Mouse (Mus musculus) common myeloid progenitor, adult 5-6 weeks (primary cell): ENCODE results near the gene Nusap1. TPM values are rescaled to one million over a fixed set of nuclear protein-coding genes. Genes with fewer than 3 reads are reported as not detected.
"Not testable (repeated sequence)": the region's sequence is repeated elsewhere in the genome, so short reads cannot be mapped to it uniquely, and the experiment has no call there.

Experiments
- ATAC-seq: replicated peaks from 2 replicates; pipeline ENCODE4 v1.8.0; 2016; ENCODE audit warnings: low read depth, mild to moderate bottlenecking, moderate TSS enrichment, inconsistent platforms; ENCODE audit not compliant: poor library complexity, severe bottlenecking
- total RNA-seq: library from RNA; stranded (forward); fragments of 200-1000, 187-1606 nt; gene quantifications from 2 replicates; pipeline ENCODE4 v1.2.3, GENCODE M21; 2017

Nusap1 gene
- total RNA-seq, 1 experiment from 2014 or later: 89.7 TPM

DNA sequence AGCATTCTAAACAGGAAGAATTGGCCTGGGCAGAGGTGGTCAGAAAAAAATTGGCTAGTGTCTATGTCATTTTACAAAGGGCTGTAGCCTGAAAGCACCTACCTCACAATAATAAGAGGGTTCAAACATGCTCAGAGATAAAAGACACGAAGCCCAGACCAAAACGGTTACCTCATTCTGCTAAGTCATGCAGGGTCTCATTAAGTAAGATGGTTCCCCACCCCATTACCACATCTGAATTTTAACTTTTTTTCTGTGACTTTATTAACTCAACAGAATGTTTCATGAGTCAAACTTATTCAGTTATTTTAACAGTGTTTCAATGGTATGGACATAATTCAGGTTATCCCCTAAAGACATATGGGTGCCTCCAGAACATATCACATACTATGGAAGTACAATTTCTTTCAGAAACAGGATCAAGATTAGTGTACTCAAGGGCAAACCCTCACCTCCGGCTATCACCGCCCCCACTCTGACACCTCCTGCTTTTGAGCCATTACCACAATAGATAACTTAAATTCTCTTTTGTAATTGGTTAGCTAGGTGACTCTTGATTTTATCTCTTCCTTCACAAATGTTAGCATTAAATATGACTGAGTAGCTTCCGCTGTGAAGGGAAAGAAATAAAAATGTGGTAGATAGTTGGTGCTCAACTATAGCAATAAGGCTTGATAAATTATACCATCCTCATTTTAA, 23.3 kb downstream of the Nusap1 start:
- ATAC-seq: no peak

DNA sequence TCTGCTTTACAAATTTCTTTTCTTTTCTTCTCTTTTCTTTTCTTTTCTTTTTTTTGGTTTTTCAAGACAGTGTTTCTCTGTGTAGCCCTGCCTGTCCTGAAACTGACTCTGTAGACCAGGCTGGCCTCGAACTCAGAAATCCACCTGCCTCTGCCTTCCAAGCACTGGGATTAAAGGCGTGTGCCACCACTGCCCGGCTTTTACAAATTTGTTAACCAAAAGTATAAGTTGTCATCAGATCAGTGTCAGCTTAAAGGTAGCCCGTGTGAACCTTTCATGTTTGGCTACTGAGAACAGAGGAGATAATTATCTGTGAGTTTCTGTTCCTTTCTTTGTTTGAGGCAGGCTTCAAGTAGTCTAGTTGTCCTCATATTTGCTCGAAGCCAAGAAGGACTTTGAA, 26.2 kb downstream of the Nusap1 start:
- ATAC-seq: no peak

DNA sequence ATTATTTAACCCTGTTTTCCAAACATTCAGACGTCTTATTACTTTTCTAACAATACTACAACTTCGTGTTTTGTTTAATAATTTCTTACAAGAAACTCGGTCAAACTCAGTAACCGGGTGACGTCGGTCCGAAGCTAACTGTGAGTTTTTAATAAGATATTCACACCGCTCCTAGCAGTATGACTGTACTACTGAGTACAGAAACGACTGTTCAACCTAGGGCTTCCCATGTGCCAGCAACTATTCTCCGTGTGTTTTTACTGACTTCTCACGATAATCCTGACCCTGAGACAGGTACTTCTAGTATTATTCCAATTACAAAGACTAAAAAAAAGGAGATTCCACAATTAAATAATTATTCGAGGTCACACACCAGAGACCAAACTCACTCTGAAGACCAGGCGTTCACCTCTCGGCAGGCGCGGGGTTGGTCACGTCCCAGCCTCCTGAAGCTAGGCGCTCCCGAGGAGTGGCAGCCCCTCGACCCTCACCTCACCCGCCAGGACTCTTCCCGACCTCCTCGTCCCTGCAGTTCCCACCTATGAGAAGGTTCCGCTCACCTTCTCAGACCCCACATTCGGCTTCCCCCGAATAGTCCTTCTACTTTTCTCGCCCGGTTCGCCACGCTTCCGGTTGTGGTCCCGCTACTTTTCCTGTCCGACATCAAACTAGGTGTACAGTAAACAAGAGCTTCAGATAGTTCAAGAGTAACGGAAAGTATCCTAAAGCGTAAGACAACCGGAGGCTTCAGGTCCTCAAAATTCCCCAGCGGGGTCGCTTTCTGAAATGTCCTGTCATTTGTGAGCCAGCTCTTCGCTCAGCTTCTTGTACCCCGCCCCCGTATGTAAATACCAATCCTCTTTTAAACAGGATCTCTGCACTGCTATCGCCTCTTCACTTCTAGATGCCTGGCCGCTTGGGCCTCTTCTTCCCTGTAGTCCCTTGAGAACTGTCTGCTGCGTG, 44.4 kb downstream of the Nusap1 start, which contains the start of gene Ndufaf1:
Gene Ndufaf1 (minus strand): TSS at position 608 of the 963 bp plus-strand sequence.
- peak; percentile 91 for ATAC-seq

DNA sequence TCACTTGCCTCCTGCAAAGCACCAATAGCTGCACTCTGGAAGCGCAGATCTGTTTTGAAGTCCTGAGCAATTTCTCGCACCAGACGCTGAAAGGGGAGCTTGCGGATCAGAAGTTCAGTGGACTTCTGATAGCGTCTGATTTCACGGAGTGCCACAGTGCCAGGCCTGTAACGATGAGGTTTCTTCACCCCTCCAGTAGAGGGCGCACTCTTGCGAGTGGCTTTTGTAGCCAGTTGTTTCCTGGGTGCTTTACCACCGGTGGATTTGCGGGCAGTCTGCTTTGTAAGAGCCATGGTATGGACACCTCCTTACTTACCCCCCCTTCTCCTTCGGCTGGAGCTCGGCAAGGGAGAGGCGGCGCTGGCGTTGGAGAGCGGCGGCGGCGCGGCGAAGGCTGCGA, 47.6 kb downstream of the Nusap1 start:
- not testable (repeated sequence) for ATAC-seq

DNA sequence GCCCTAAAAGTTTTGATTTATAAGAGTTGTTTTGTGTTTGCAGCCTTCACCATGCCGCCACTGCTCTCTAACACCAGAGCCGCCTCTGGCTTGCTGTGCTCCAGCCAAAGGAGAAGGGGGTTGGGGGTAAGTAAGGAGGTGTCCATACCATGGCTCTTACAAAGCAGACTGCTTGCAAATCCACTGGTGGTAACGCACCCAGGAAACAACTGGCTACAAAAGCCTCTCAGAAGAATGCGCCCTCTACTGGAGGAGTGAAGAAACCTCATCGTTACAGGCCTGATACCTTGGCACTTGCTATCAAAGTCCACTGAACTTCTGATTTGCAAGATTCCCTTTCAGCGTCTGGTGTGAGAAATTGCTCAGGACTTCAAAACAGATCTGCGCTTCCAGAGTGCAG, 50.9 kb downstream of the Nusap1 start:
- no peak for ATAC-seq

DNA sequence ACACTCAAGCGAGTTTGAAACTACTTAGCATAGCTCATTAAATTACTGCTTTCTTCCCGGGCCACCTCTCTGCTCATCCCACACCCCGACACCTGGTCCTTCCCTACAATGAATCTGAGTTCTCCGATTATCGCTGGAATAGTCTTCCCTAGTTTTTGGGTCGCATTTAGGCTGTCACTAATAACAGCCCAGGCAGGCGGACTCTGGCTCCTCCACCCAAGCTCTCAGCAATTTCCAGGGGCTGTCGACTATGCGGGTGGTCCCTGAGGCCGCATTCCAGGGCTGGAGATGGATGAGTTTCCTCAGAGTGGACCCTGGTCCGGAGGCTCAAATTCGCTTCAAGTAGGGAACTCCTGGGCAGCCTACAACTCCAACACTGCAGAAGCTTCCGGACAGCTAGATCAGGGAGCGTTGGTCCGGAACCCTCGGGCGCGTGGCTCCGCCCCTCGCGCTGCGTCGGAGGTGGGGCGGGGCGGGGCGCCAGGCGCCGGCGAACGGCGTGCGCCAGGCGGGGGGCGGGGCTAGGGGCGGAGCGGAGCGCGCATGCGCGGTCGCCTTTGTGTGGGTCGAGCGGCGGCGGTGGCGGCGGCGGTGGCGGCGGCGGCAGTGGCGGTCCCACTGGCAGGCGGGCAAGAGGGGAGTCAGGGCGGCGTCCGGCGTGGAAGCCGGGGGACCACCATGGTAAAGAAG, 56.6 kb downstream of the Nusap1 start, which contains the start of gene Rtf1:
Gene Rtf1 (plus strand): TSS at position 544 of the 690 bp plus-strand sequence.
- ATAC-seq: peak; percentile 91

DNA sequence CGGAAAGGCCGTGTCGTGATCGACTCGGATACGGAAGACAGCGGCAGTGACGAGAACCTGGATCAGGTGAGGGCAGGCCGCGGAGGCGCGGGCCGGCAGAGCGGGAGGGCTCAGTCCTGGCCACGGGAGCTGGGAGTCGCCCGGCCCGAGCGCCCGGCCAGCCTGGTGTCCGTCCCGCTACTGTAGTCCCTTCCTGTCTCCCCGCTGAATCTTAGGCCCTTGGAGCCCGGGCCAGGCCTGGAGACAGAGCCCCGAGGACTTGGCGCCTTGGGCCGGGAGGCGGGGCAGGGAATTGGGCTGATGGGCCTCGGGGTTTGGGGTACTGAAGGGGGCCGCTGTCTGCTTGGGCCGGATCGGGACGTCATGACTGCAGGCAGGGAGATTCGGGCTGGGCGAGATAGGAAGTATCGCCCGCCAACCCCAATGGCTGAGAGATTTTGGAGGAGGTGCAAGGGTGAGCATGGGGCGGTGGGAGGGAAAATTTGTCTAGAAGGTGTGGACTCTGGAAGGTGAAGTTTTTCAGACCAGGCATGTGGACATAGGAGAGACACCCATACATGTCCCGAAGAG, 57.2 kb downstream of the Nusap1 start:
- peak; percentile 67 for ATAC-seq

DNA sequence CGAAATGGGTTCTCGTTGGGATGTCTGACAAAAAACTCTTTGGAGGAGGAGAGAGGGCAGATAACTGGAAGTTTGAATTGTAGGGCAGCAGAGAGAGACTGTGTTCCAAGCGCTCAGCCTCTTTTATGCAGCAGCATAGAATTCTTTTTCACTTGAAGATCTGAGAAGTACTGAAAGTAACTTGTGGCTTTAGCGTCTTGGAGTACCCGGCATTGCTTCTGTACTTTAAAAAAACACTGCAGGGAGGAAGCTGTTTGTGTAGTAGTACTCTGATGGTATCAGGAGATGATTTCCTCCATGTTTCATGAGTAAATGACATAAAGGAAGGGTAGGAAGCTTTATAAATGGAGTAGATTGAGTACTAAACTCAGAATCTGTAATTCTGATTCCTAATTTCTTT, 57.7 kb downstream of the Nusap1 start:
- no peak for ATAC-seq

DNA sequence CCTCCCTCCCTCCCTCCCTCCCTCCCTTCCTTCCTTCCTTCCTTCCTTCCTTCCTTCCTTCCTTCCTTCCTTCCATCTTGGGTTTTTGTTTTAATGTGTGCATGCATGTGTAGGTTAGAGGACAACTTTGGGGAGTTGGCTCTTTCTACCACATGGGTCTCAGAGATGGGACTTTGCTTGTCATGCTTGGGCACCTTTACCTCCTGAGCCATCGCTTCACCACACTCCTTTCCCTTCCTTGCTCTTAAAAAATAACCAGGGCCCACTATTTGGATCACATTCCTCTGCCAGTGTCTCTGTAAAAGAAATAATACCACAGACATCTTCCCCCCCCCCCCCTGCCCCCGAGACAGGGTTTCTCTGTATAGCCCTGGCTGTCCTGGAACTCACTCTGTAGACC, 65.6 kb downstream of the Nusap1 start:
- ATAC-seq: no peak

DNA sequence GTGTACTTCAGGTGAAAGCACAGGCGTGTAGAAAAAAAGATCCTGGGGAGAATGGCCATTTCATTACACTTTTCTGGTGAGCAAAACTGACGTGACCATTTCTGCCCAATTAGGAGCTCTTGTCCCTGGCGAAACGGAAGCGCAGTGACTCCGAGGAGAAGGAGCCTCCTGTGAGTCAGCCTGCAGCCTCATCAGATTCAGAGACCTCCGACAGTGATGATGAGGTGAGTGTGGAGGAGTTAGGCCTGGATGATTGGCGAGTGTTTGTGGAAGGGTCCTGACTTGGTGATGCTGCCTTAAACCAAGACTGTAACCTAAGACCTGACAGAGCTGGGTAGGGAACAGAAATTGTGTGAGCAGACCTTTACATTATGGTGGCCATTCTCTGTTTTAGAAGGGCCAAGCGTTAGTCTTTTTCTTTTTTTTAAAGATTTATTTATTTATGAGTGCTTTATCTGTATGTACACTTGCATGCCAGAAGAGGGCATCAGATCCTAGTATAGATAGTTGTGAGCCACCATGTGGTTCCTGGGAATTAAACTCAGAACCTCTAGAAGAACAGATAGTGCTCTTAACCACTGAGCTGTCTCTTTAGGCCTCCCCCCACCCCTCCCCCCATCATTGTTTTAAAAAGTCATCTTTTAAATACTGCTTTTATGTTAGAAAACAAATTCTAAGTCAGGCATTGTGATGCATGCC, 74.1 kb downstream of the Nusap1 start:
- ATAC-seq: no peak

DNA sequence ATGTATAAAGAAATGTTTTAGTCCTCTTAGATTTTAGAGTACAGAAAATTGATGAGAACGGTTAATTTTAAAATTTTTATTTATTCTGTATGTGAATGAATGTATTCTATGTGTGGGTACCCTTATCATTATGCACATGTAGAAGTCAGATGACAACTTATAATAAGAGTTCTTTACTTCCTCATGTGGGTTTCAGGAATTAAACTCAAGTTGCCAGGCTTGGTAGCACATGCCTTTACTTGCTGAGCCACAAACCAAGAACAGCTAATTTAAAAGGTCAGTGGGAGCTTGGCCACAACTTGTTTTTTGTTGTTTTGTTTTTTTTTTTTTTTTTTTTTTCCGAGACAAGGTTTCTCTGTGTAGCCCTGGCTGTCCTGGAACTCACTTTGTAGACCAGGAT, 76.7 kb downstream of the Nusap1 start:
- ATAC-seq: no peak

DNA sequence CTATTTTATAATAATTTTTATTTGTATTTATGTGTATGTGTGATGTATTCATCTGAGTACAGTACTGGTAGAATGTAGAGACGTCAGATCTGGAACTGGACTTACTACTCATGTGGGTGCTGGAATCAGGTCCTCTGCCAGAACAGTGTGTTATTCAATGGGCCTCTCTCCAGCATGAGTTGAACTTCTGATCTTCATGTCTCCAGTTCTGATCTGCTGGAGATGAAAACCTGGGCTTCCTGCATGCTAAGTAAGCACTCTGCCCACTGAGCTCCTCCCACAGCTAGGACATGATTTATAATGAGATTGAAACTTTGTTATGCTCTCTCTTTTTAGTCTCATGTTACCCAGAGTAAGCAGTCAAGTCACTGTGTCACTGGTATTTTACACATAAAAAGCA, 78.0 kb downstream of the Nusap1 start:
- ATAC-seq: no peak

DNA sequence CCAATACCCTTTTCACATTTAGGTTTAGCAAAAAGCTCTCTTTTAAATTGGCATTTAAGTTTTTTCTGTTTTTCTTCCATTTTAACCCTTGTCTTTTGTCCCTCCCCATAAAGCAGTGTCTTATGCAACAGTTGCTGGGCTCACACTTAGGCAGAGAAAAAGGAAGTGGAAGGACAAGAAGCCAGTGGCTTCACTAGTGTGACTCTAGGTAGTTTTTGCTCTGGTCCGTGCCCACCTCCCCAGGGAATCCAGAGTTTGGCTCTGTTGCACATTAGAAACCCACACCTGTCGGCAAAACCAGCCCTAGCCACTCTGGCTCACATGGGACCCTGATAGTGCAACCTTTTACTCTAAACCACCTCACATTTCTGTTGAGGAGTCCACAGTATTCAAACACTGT, 80.4 kb downstream of the Nusap1 start:
- ATAC-seq: peak; percentile 65

DNA sequence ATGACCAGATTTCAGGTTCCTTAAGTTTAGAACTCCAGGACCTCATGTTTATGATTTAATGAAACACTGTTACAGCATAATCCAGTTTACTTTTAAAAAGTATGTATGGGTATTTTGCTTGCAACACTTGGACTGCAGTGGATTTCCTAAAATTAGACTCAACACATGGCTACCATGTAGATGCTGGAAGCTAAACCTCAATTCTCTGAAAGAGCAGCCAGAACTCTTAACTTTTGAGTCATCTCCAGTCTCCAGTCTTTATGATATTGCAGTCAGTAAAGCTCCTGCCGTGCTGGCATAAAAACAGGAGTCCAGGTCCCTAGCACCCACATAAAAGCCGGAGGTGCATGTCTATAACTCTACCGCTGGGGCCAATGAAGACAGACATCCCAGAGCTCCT, 81.9 kb downstream of the Nusap1 start:
- ATAC-seq: no peak

Other genes starting within 250 kb of the Nusap1 start
- 27.3 and 39.3 TPM in 2 replicates for gene Ino80, start 140.6 kb upstream of the Nusap1 start, total RNA-seq
- gene Exd1, start 70.7 kb upstream of the Nusap1 start, total RNA-seq: 0.05 and 0.09 TPM in 2 replicates
- gene Chp1, start 70.6 kb upstream of the Nusap1 start, total RNA-seq: 48.8 and 50.5 TPM in 2 replicates
- gene Oip5, start 171 bp downstream of the Nusap1 start, total RNA-seq: 19.1 and 21.5 TPM in 2 replicates
- 18.6 and 21.1 TPM in 2 replicates for gene Ndufaf1, start 44.5 kb downstream of the Nusap1 start, total RNA-seq
- 42.6 and 48.0 TPM in 2 replicates for gene Rtf1, start 56.8 kb downstream of the Nusap1 start, total RNA-seq
- 0.18 TPM in 1 of 2 replicates, not detected in the other for gene Itpka, start 124.0 kb downstream of the Nusap1 start, total RNA-seq
- gene Ltk, start 142.1 kb downstream of the Nusap1 start, total RNA-seq: not detected in 2 replicates
- 9.1 and 11.2 TPM in 2 replicates for gene Rpap1, start 169.2 kb downstream of the Nusap1 start, total RNA-seq
- 1.1 TPM in 1 of 2 replicates, not detected in the other for gene Tyro3, start 179.4 kb downstream of the Nusap1 start, total RNA-seq